Mouse (Mus musculus) adrenal gland, postnatal 14 days (tissue): ENCODE data around the gene Msi2. TPM values are rescaled to one million over a fixed set of nuclear protein-coding genes. Genes with fewer than 3 reads are reported as not detected.

Experiments used
- DNase-seq: peaks from one replicate; pipeline ENCODE4 v3.0.0; 2021; ENCODE audit warnings: mixed read lengths
- total RNA-seq: library from RNA; stranded (reverse); gene quantifications from 2 replicates; pipeline ENCODE4 v1.2.3, GENCODE M21; 2021

Msi2 gene
- total RNA-seq, 1 experiment from 2014 or later, result 181 TPM

DNA sequence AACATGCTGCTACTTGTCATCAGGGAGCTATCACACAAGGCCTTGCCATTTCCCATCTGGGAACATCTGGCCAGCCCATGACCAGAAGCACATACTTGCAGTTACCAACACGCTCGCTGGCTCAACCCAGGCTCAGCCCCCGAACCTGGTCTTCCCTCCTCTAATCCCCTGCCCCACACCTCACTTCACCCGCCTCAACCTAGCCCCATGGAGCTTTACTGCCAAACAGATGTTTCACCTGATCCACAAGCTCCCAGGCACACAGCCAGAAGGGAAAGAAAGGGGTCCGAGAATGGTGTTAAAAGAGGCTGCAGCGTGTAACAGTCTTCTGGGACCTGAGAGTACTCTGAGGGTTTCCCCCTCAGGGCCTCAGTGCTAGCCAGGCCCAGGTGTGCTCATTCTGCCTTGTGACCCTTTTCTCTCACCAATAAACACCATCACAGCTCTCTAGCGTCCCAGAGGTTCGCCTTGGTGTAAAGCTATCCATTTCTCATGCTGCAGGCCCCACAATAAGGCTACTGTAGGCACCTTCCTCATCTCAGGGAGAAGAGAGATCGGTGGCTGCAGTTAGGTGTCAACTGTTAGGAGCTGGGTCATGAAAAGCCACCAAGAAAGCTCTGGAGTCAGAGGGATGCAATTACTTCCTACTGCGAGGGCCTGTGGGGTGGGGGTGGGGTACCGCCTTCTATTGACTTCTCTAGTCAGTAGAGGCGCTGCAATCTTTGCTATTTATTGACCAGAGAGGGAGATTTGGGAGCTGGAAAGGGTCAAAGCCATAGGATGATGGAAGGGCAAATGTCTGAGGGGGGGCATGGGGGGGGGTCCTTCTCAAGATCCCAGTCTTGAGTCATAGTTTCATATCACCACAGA, 276.2 kb downstream of the Msi2 start:
- no peak for DNase-seq

DNA sequence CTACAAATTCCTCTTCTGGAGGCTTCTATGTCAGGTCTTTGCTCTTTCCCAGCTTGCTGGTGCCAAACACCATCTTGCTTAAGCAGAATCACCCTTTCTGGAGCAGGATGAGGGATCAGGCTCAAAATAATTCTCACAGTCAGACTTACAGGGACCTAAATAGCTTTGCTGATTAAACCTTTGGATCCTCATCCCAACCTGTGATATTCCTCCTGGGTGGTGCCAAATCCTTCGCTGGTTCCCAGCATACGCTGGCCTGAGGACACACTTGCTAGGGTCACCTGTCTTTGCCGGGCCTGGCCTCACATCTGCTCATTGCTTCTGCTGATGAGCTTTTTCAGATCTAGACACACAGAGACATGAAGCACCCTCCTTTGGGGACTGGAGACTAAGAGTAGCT, 279.7 kb downstream of the Msi2 start:
- no peak for DNase-seq

GRCm38 (mm10) chr11:88436596-88436995, 281.7 kb downstream of the Msi2 start:
- DNase-seq, result no peak

DNA sequence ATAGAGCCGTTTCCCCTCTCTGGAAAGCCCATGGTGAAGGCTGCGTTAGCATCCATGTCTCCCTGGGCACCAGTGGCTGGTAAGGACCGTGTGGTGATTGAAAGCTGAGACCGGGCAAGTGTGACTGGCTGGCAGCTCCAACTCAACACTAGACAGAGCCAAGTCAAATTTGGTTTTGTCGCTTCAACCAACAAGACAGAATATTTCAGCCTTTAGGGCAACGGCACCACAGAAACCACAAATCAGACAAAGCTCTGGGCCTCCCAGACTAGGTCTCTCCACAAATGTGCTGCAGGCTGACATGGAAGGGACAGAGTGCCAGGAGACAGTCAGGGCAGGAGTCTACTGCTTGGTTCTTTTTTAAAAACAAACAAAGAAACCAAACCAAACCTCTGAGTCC, 282.8 kb downstream of the Msi2 start:
- no peak for DNase-seq

GRCm38 (mm10) chr11:88431363-88432269, 286.7 kb downstream of the Msi2 start:
- DNase-seq, result no peak

DNA sequence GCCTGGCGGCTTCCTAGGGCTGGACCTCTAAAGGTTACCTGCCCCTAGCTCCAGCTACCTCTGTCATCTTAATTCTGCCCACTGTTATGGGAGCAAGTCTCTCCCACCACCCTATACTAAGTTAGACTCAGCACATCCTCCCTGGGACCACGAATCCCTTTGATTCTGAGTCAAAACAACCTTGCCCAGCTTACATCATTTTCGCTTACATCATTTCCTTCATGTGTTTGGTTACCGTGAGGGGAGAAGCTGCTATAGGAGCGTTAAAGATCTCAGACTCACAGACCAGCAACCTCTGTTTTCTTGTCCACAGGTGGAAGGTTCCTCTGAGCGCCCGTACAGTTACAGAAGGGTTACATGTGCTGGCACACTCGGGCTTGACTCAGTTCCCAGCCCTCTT, 288.0 kb downstream of the Msi2 start:
- no peak for DNase-seq

- DNase-seq, result no peak
Measured at GRCm38 (mm10) chr11:88429680-88430079, 288.6 kb downstream of the Msi2 start.

GRCm38 (mm10) chr11:88425631-88426101, 292.6 kb downstream of the Msi2 start:
- DNase-seq, result no peak

GRCm38 (mm10) chr11:88424034-88424767, 294.1 kb downstream of the Msi2 start:
- no peak for DNase-seq

DNA sequence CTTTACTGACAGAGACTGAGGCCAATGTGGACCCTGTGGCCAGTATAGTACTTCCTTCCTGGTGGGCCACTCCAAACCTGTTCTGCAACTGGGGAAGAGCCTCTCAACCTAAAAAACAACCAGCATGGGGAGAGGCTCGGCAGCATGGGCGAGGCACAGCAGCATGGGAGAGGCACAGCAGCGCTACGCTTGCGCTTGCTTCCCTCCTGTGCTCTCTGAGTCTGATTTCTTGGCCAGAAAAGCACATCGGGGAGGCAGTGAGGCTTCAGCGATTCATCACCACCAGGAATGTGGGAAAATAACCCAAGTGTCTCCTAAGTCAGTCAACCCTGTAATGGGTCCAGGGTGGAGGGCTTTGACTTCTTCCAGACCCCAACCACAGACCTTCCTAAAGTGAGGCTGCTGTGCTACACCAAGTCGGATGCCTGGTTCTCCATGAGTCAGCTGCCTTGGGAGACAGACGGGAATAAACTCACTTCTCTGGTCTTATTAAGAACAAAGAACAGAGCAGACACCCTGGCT, 297.2 kb downstream of the Msi2 start:
- no peak for DNase-seq

DNA sequence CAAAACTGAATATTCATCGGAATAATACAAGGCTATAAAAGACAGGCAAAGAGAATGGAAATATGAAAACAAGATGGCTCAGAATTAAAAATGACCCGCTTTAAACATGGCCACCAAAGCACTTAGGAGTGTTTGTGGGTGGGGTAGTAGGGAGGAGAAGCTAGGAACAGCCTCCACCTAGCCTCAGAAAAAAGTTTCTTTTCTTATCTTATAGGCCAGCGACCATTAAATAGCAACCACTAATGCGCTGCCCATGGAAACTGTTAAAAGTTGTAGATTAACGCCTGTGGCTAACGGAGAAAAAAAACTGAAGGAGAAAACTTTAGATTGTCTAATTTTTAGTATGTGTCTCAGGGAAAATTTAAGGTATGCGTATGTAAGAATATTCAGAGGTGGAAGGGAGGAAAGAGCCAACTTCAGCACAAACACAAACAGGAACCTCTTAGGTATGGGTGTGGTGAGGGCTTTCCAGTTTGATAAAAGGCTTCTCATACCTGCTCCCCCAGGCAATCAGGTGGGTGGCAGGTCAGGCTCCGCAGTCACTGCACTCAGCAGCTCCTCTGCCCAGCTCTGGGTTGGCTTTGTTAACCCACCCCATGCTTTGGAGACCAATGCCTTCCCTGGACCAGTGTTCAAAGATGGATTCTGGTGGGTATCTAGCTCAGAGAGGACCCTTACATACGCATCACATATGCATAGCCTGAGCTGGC, 298.5 kb downstream of the Msi2 start:
- no peak for DNase-seq

GRCm38 (mm10) chr11:88419064-88419463, 299.2 kb downstream of the Msi2 start:
- no peak for DNase-seq

DNA sequence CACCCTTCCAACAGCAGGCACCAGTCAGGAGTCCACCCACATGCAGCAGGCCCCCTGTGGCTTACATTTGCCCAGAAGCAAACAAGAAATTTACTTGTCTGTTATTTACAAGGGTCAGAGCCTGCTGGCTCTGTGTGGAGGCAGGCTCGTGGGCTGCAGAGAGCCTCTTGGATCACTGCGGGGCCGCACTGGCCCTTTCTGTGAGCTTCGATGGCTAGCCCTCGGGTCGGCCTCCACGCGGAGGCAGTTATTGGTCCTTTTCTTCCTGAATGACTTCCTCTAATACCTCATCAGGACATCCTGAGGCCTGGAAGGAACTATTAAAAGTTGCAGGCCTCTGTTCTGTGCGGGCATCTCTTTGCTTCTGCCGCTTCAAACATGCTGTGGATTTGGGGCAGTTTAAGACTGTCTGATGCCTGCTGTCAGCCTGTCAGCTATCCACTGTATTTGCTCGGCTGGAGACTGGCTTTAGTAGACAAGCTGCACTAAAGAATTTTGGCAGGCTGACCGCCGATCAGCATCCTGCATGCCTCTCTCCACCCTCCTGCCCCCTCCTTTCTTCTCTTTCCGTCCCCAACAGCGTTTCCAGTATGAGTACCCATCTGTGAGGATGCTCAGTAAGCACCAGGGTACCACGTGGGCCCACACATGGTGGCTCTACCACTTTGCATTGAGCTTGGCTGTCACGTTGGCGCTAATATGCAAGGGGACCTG, 304.0 kb downstream of the Msi2 start:
- DNase-seq, result no peak

DNA sequence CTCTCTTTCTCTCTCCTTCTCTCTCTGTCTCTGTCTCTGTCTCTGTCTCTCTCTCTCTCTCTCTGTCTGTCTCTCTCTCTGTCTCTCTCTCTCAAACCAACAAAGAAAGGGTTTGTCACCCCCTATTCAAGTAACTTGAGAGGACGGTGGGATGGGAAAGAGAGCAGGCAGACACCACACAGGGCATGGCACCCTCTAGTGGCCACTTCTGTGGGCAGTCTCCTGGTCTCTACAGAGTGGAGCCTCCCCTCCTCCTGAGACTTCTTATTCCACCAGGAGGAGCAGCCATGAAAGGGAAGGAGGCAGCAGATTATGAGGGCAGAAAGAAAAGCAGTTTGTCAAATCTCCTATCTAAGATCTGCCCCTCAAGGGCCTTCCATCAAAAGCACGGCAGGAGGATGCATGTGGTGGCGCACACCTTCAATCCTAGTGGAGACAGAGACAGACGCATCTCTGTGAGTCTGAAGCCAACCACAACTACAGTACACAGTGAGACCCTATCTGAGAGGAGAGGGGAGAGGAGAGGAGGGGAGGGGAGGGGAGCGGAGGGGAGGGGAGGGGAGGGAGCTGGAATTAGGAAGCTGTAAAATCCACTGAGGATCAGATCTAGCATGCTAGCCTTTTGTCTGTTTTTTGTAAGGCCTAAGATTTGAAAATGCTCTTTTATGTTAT, 305.8 kb downstream of the Msi2 start:
- DNase-seq, result peak; percentile 77

DNA sequence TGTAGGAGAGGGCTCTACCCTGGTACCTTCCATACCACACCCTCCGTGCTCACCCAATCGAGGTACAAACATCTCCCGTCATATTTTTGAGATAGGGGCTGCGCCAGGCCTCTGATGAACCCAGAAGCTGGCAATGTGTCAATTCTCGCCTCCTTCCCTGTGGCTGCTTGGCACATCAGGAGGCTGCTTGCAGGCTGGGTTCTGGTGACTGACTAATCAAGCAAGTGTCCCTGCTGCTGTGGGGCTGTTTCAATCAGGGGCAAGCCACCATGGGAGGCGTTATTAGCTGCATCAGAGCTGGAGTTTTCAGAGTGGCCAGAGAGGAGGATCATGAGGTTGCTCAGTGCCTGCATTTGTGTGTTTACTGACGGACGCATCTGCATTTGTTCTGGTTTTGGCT, 310.0 kb downstream of the Msi2 start:
- no peak for DNase-seq

DNA sequence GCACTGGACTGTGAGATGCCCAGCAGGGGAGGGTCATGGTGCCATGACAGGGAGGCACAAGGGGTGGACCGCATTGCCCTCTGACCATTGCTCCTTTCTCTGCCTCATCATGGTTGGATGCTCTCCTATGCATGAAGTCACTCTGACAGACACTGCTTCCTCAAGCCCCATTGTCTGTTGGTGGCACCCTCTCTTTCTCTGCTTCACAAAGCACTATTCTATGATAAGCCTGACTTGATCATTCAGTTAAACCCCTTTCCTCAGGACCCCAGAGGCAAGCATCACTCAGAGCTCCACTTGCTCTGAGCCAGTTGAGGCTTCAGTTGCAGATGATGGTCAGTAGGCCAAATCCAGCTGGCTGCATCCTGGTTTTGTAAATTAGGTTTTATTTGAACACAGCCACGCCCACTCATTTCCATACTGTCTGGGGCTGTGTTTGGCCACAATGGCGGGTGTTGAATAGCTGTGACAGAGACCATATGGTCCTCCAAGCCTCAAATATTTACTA, 311.9 kb downstream of the Msi2 start:
- no peak for DNase-seq

DNA sequence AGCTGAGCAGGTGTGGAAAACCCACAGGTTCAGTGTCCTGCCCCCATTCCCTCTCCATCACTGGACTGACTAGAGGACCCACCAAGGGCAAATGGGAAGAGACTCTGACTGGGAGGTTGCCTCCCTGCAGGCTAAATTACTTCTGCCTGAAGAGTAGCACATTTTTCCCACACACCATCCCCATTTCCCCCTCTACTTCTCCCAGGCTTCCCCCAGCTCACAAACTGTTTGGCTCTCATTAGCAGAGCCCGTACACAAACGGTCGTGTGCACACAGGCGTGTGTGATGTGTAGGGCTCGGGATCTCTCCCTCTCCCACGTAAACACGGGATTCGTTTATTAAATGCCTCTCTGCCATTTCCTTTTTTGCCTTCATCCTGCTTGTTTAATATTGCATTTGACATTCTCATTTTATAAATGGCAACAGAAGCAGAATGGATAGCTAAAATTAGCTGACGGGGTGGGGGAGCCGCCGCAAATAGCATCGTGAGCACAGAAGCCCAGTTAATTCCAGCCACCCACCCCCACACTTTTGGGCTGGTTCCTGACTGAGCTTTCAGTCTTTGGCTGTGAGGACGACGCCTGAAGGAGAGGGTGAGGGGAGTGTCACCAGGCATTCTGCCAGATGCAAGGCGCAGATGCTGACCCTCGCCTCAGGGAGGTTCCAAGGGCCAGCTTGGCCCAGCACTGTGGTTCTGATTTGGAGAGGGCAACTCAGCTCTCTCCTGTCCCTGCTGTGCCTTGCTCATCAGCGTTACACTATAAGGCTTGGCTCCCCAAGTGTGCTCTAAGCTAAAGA, 313.3 kb downstream of the Msi2 start:
- no peak for DNase-seq

GRCm38 (mm10) chr11:88404247-88404677, 314.1 kb downstream of the Msi2 start:
- DNase-seq, result no peak

DNA sequence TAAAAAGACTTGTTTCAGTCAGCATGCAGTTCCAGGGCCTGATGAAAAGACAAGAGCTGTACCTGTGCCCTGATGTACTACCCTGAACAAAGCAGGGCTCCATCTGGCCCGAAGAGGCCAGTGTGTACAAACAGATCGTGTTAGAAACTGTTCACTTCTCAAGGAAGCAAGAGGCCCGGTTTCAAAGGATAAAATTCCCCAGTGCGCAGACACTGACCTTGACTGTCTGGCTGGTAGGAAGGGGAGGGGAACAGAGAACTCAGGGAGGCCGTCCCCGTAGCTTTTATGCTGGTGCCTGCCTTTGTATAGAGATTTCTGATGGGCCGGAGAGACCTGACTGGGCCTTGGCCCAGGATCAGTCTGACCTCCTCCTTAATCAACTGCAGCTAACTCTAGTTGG, 316.0 kb downstream of the Msi2 start:
- peak; percentile 68 for DNase-seq
